Mouse (Mus musculus) MEL (cell line): ENCODE measurements around the gene 1700022I11Rik.

Source experiments
- CTCF ChIP-seq, 3 experiments: IDR thresholded peaks in 2 of 3; conservative IDR thresholded peaks in 1 of 3; 2 replicates each; pipeline ENCODE4 v1.5.1; 2011 to 2012; ENCODE audit warnings: low read length in 3 of 3, low read depth in 2 of 3, mild to moderate bottlenecking in 2 of 3, improper control_type of control experiment in 1 of 3, inconsistent platforms in 1 of 3, mixed read lengths in 1 of 3, moderate library complexity in 1 of 3; ENCODE audit not compliant: control insufficient read depth in 1 of 3, insufficient read depth in 1 of 3, poor library complexity in 1 of 3, severe bottlenecking in 1 of 3
- EP300 ChIP-seq, 2 experiments: IDR thresholded peaks; 2 replicates each; pipeline ENCODE4 v1.6.1; 2011; ENCODE audit warnings: improper control_type of control experiment in 2 of 2, low read length in 2 of 2, low read depth in 1 of 2, mild to moderate bottlenecking in 1 of 2
- GATA1 ChIP-seq: IDR thresholded peaks from 2 replicates; pipeline ENCODE4 v1.6.1; 2011; ENCODE audit warnings: low read depth, low read length, improper control_type of control experiment
- NRF1 ChIP-seq: IDR thresholded peaks from 2 replicates; pipeline ENCODE4 v1.6.1; 2014; ENCODE audit warnings: low read depth, mild to moderate bottlenecking, inconsistent platforms, low read length, improper control_type of control experiment, moderate library complexity; ENCODE audit not compliant: poor library complexity, insufficient read depth, severe bottlenecking
- POLR2AphosphoS2 ChIP-seq: IDR thresholded peaks from 2 replicates; pipeline ENCODE4 v1.6.1; 2011; ENCODE audit warnings: low read length, improper control_type of control experiment
- RAD21 ChIP-seq: IDR thresholded peaks from 2 replicates; pipeline ENCODE4 v1.6.1; 2011; ENCODE audit warnings: mild to moderate bottlenecking, low read depth, low read length, improper control_type of control experiment
- TCF12 ChIP-seq: IDR thresholded peaks from 2 replicates; pipeline ENCODE4 v1.6.1; 2014; ENCODE audit warnings: low read depth, mild to moderate bottlenecking, inconsistent platforms, low read length, improper control_type of control experiment, moderate library complexity

- no peak for TF ChIP-seq EP300 (IDR thresholded peaks at IDR 0.05; ENCODE audit: low read depth in 1 of 2, low read length in 2 of 2)
- TF ChIP-seq POLR2AphosphoS2 = peak; percentile 92; the same call in 1 of the 2 replicates
- peak; percentile 24; the same call in 1 of the 2 replicates for TF ChIP-seq TCF12
- no peak for TF ChIP-seq GATA1
- no peak for TF ChIP-seq NRF1
- peak; percentile 77 to 94 (median 92) for TF ChIP-seq CTCF (IDR thresholded peaks at IDR 0.05 in 2 of 3, conservative IDR thresholded peaks at IDR 0.05 in 1 of 3; ENCODE audit: control insufficient read depth in 1 of 3, insufficient read depth in 1 of 3, low read depth in 2 of 3, low read length in 3 of 3, poor library complexity in 1 of 3, severe bottlenecking in 1 of 3)
- TF ChIP-seq RAD21 = peak; percentile 34
Measured at GRCm38 (mm10) chr4:43025084-43025960, 55.9 kb downstream of the 1700022I11Rik start, which contains the start of gene Pigo.
